Mouse (Mus musculus): ENCODE data around the gene Ltbr. TPM values are rescaled to one million over a fixed set of nuclear protein-coding genes. Genes with fewer than 3 reads are reported as not detected.
A peak's percentile ranks its signal among the peaks of the same experiment; 100 is the strongest.
"Not testable (repeated sequence)": the region's sequence is repeated elsewhere in the genome, so short reads cannot be mapped to it uniquely, and the experiment has no call there.

Gene Ltbr
- total RNA-seq, 2 experiments from 2014 or later: 8.1 to 9.5 TPM

DNA sequence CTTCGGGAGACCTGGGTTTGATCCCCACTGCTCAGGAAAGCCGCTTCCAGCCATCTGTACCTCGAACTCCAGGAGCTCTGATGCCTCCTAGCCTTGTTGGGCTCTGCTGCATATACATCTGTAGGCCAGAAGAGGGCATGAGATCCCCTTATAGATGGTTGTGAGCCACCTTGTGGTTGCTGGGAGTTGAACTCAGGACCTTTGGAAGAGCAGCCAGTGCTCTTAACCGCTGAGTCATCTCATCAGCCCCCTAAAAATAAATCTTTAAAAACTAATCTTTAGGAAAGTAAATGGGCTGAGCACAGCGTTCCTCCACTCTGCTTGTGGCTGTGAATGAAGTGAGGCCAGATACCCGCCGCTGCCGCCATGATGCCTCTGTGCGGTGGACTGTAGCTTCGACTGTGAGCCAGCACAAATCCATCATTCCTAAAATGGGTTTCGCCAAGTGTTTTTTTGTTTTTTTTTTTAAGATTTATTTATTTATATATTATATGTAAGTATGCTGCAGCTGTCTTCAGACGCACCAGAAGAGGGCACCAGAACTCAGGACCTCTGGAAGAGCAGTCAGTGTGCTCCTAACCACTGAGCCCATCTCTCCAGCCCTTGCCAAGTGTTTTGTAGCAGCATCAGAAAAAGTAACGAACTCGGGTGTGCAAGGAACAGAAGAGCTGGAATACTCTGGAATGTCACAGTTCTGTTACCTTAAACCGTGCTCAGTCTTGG is 38.7 kb downstream of the Ltbr start:
- DNase-seq (ENCODE audit: low spot score in 2 of 2): peak in 1 of 2 experiments; percentile 22

DNA sequence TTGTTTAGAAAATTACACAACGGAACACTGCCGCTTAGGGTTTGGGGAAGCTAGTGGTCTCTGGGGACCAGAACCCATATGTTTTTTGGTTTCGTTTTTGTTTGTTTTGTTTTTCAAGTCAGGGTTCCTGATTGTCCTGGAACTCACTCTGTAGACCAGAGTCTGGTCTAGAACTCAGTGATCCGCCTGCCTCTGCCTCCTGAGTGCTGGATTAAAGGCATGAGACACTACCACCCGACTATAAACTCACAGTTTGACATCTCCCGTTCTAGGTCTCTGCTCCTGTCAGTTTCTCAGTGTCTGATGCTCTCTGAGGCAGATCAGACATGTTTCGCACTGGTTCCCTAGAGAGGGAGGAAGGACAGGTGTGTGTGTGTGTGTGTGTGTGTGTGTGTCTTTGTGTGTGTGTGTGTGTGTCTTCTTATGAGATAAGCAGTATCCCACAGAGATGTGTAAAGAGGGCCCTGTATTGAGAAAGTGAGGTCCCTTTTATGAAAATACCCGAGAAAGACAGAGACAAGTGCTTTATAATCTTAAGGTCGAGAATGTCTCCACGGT is 41.4 kb downstream of the Ltbr start:
- DNase-seq (ENCODE audit: low spot score in 2 of 2): no peak

DNA sequence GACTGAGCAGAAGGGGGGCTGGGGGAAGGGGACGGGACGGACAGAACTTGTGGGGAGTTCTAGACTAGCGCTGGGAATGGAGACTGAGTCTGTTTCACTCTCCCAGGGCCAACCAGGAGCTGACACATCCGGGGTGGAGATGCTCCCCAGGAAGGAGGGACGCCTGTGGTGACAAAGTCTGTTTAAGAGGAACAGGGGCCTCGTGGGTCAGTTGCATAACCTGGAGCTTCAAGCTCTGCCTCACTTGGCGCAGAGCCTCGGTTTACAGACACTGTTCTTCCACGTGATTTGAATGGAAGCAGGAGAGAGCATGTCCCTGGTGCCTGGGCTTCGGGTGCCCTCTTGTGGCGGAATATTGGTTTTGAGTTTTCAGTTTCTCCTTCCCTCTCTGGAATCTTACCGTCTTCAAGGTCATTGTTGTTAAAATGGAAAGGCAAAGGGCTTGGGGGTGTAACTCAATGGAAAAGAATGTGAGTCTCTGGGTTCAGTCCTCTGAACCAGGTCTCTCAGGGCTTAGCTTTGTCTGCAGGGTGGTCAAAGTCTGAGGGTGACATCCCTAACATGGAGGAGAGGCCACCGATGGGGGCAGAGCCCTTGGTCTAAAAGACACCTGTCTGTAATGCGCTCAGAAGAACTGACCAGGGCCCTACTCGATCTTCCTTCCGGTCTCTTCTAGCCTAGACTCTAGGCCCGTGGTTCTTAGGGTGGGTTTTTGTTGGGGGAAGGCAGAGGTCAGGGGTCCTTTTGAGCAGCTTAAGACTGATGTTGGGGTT is 42.0 kb downstream of the Ltbr start:
- peak; percentile 92 to 96 for DNase-seq (ENCODE audit: low spot score in 2 of 2)

DNA sequence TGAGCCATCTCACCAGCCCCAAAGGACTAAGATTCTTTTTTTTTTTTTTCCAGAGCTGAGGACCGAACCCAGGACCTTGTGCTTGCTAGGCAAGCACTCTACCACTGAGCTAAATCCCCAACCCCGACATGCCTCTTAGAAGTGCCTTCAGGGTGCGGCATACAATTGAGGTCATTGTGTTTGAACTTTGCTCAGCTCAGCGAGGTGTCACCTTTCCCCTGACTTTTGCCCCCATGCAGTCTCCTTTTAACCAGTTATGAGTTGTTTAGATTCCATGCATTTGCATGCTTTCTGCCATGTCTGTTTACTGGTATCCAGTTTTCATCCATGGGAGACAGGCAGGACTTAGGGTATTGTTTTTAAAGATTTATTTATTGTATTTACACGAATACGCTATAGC is 44.9 kb downstream of the Ltbr start:
- DNase-seq (ENCODE audit: low spot score in 2 of 2): no peak

DNA sequence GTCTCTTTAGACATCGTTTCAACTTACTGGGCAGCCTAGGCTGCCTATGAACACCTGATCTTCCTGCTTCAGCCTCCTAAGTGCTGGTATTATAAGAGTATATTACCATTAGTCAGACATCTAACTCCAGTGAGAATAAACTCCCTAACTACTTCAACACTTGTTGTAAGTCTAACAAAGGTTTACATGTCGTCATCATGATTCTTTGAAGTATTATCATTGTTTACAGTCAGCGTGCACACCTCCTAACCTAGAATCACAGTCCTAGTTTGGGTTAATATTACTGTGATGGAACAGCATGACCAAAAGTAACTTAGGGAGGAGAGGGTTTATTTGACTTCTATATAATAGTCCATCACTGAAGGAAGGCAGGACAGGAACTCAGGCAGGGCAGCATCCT is 46.2 kb downstream of the Ltbr start:
- DNase-seq (ENCODE audit: low spot score in 2 of 2): no peak

DNA sequence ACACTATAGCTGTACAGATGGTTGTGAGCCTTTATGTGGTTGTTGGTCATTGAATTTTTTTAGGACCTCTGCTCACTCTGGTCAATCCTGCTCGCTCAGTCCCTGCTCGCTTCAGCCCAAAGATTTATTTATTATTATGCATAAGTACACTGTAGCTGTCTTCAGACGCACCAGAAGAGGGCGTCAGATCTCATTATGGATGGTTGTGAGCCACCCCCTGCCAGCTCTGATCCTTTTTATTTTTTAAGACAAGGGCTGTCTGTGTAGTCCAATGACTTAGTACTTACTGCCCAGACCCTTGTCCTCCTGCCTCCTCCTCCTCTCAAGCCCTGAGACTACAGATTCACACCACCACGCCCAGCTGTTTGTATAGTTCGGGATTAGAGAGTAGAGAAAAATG is 47.1 kb downstream of the Ltbr start:
- DNase-seq (ENCODE audit: low spot score in 2 of 2): not testable (repeated sequence)

DNA sequence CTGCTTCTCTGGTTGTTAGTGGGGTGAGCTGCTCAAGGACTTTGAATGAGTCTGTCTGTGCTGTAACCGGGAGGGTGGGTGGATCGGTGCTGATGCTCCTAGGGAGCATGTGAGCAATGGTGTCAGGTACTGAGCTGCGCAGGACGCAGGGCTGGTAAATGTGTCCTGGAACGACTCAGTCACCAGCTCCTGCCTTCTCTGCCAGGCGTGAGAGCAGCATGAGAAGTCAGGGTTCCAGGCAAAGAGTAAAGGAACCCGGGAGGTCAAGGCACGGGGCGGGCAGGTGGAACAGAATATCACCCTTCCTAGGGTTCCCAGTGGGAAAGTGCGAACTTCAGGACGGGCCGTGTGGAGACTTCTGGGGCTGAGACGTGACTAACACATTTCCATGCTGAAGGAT is 47.6 kb downstream of the Ltbr start:
- DNase-seq (ENCODE audit: low spot score in 2 of 2): no peak

DNA sequence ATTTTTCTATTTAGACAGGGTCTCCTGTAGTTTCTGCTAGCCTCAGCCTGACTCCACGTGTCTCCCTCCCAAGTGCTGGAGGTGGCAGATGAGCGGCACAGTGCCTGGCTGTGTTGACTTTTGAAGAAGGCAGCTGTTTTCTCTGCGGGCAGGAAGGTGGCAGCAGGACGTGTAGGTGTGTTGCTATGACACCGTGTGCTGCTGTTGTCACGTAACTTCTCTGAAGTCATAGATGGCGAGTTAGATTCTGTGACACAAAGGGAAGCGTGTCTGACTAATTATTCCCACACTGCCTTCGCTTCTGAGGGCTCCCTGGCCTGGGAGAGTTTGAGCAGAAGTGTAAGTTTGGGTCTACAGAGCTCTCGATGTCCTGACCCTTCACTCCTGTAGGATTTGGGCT is 48.4 kb downstream of the Ltbr start:
- DNase-seq (ENCODE audit: low spot score in 2 of 2): peak; percentile 17 to 53

DNA sequence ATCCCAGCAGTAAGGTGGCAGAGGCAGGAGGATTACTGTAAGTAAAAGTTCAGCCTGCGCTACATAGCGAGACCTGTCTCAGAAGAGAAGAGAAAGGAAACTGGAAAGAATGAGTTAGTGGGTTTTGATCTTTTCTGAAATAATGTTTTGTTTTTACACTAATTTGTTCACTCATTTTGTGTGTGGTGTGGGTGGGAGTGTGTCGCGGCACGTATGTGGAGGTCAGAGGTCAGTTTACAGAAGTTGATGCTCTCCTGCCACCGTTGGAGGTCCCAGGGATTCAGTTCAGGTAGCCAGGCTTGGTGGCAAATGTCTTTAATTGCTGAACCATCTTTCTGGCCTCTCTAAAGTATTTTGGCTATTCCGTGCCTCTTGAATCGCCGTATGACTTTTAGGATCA is 49.5 kb downstream of the Ltbr start:
- DNase-seq (ENCODE audit: low spot score in 2 of 2): no peak

DNA sequence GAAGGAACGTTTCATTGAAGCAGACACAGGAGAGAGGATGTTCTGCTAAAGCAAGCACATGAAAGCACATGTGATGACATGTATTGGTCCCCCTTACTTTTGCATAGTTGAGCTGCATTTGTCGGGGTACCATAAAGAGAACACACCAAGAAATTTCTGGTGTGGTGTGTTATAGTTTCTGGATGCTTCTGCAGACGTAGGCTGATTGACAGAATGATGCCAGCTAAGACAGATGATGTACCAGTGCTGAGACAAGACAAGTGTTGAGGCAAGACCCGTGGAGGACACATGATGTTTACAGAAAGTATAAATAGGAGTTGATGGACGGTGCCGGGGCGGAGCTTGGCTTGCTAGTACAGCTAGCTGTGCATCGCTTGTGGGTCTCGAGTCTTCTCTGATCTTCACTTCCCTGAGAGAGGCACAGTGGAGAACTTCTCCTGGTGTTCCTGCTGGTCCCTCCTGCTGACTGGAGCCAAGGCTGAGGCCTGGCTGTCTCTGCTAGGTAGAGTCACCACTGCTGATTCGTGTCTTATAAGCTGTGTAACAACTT is 53.6 kb downstream of the Ltbr start:
- DNase-seq (ENCODE audit: low spot score in 2 of 2): no peak

Other genes with a start within 250 kb of the Ltbr start
- gene Lpar5, start 246.0 kb downstream of the Ltbr start, total RNA-seq (2021): under 1 TPM; 0.58 to 0.68 TPM
- 100 to 1,000 TPM; 147 to 150 TPM for gene Chd4, start 217.9 kb downstream of the Ltbr start, total RNA-seq (2021)
- gene Nop2, start 182.0 kb downstream of the Ltbr start, total RNA-seq (2021): 10 to 100 TPM; 30.2 to 30.5 TPM
- gene Iffo1, start 168.6 kb downstream of the Ltbr start, total RNA-seq (2021): 10 to 100 TPM; 54.6 to 55.8 TPM
- 1,000 to 10,000 TPM; 2,618 to 2,651 TPM for gene Gapdh, start 147.4 kb downstream of the Ltbr start, total RNA-seq (2021)
- gene Ncapd2, start 122.2 kb downstream of the Ltbr start, total RNA-seq (2021): 10 to 100 TPM; 22.0 to 24.4 TPM
- gene Mrpl51, start 122.1 kb downstream of the Ltbr start, total RNA-seq (2021): 10 to 100 TPM; 69.7 to 81.2 TPM
- gene Vamp1, start 98.3 kb downstream of the Ltbr start, total RNA-seq (2021): 100 to 1,000 TPM; 111 to 145 TPM
- 1 to 10 TPM; 6.5 to 6.8 TPM for gene Tapbpl, start 82.0 kb downstream of the Ltbr start, total RNA-seq (2021)
- gene Cd27, start 76.9 kb downstream of the Ltbr start, total RNA-seq (2021): not detected
- gene Tuba3a, start 27.8 kb downstream of the Ltbr start, total RNA-seq (2021): not detected
- gene Scnn1a, start 6.8 kb upstream of the Ltbr start, total RNA-seq (2021): 1 to 10 TPM; 2.6 to 3.6 TPM
- 10 to 100 TPM; 10.9 to 13.4 TPM for gene Tnfrsf1a, start 35.5 kb upstream of the Ltbr start, total RNA-seq (2021)
- under 1 TPM; 0.35 to 0.56 TPM for gene Plekhg6, start 66.9 kb upstream of the Ltbr start, total RNA-seq (2021)
- 10 to 100 TPM; 37.7 to 41.6 TPM for gene Cd9, start 180.9 kb upstream of the Ltbr start, total RNA-seq (2021)
- 10 to 100 TPM; 14.8 to 24.1 TPM for gene Vwf, start 232.9 kb upstream of the Ltbr start, total RNA-seq (2021)